Mouse (Mus musculus): ENCODE measurements around the gene Faim.

DNA sequence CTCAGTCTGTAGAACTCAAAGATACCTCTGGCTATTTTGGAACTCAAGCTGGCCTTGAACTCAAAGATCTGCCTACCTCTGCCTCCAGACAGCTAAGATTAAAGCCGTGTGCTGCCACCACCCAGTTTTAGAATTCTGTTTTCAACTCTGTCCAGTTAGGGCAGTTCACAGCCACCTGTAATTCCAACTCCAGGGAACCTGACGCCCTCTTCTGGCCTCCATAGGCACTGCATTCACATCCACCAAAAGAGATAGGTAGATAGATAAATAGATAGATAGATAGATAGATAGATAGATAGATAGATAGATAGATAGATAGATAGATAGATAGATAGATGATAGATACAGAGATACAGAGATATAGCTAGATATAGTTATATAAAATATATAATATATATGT lies 46.9 kb upstream of the Faim start:
- TF ChIP-seq CTCF (IDR thresholded peaks at IDR 0.05; ENCODE audit: low read depth): peak; percentile 62
- TF ChIP-seq EP300 (optimal IDR thresholded peaks at IDR 0.05): no peak

Measured in stomach, postnatal 0 days (tissue).